Mouse (Mus musculus) liver, adult 2 months (tissue): ENCODE results near the gene Moap1. TPM values are rescaled to one million over a fixed set of nuclear protein-coding genes. Genes with fewer than 3 reads are reported as not detected.

ENCODE experiments used
- DNase-seq: peaks from one replicate; pipeline ENCODE4 v3.0.0-alpha.2; 2011; ENCODE audit warnings: low read depth, low spot score; ENCODE audit errors: extremely low read depth
- H3K27ac ChIP-seq: fragments of 200-500 bp; replicated peaks from 2 replicates; pipeline ENCODE4 v1.5.1; 2012; ENCODE audit warnings: low read depth, mild to moderate bottlenecking, control low read depth, inconsistent platforms, low read length; ENCODE audit not compliant: insufficient read depth
- H3K27me3 ChIP-seq: fragments of 200-500 bp; 2 replicates; pipeline ENCODE4 v1.6.1; 2012; ENCODE audit warnings: mild to moderate bottlenecking, moderate library complexity, low read length, inconsistent platforms; ENCODE audit not compliant: control insufficient read depth, insufficient read depth
- H3K36me3 ChIP-seq: fragments of 200-500 bp; 2 replicates; pipeline ENCODE4 v1.6.1; 2012; ENCODE audit warnings: low read length, inconsistent platforms; ENCODE audit not compliant: control insufficient read depth, insufficient read depth
- H3K4me1 ChIP-seq: fragments of 200-500 bp; 2 replicates; pipeline ENCODE4 v1.6.1; 2011; ENCODE audit warnings: low read length; ENCODE audit not compliant: control insufficient read depth, insufficient read depth
- H3K4me3 ChIP-seq: fragments of 200-500 bp; 2 replicates; pipeline ENCODE4 v1.5.1; 2011; ENCODE audit warnings: low read depth, mild to moderate bottlenecking, control low read depth, low read length, moderate library complexity; ENCODE audit not compliant: insufficient read depth
- H3K79me2 ChIP-seq: fragments of 200-500 bp; 2 replicates; pipeline ENCODE4 v1.6.1; 2012; ENCODE audit warnings: inconsistent platforms, mild to moderate bottlenecking, low read length, moderate library complexity; ENCODE audit not compliant: control insufficient read depth, insufficient read depth
- H3K9ac ChIP-seq: fragments of 200-500 bp; 2 replicates; pipeline ENCODE4 v1.6.1; 2012; ENCODE audit warnings: low read depth, mild to moderate bottlenecking, control low read depth, inconsistent platforms, low read length
- CTCF ChIP-seq: fragments of 200-500 bp; IDR thresholded peaks from 2 replicates; pipeline ENCODE4 v1.5.1; 2011; ENCODE audit warnings: low read depth, low read length, control low read depth
- POLR2A ChIP-seq: fragments of 200-500 bp; IDR thresholded peaks from 2 replicates; pipeline ENCODE4 v1.6.1; 2011; ENCODE audit warnings: low read length, control low read depth; ENCODE audit not compliant: insufficient read depth; ENCODE audit errors: extremely low read depth
- WGBS: fragments of 180-500 bp; shearing (Covaris S2); methylation state at CpG from one replicate; pipeline ENCODE4 v1.1.7; 2018; 5-methylcytosine and 5-hydroxymethylcytosine counted together
- polyA plus RNA-seq: library from polyadenylated mRNA; depleted of rRNA; stranded (reverse); fragments of >200 nt; gene quantifications from 2 replicates; pipeline ENCODE4 v1.2.3, GENCODE M21; 2012; rRNA removed
- total RNA-seq: library from RNA; depleted of rRNA; stranded (reverse); fragments of >200 nt; gene quantifications from 2 replicates; pipeline ENCODE4 v1.2.3, GENCODE M21; 2014; rRNA removed

The Moap1 gene
- total RNA-seq: 0.54 and 1.0 TPM in 2 replicates
- 0.15 and 0.37 TPM in 2 replicates for polyA plus RNA-seq

GRCm38 (mm10) chr12:102743589-102744574 lies at the start of gene Moap1, which contains the start of gene Tmem251:
Gene Moap1, minus strand, starts transcription at chr12:102743661.
Gene Tmem251, plus strand, starts transcription at chr12:102743762.
- H3K36me3 ChIP-seq: peaks cover 3% of the 10 kb centered on the region
- peak within 1 kb of the TSS; percentile 82 for H3K27ac ChIP-seq
- H3K4me3 ChIP-seq: peak within 1 kb of the TSS; percentile 96
- under 1% methylated on average over 63 of the region's 63 CpGs for WGBS
- H3K9ac ChIP-seq: peak within 1 kb of the TSS; percentile 94
- peak; percentile 41; the same call in 1 of the 2 replicates for TF ChIP-seq POLR2A
- no peak for TF ChIP-seq CTCF
- H3K4me1 ChIP-seq: peaks cover 13% of the 10 kb centered on the region
- peak; percentile 72 for DNase-seq
- H3K79me2 ChIP-seq: peaks cover 3% of the 10 kb centered on the region; the same call in 1 of the 2 replicates
- H3K27me3 ChIP-seq: no peaks in the 10 kb centered on the region

- DNase-seq: no peak
- Histone ChIP-seq H3K79me2 (no peaks in the 10 kb centered on the region), H3K36me3 (peaks cover 44% of the 10 kb centered on the region), H3K4me3 (no peak overlapping the region), H3K4me1 (no peaks in the 10 kb centered on the region), H3K27ac (no peak overlapping the region), H3K27me3 (no peaks in the 10 kb centered on the region), H3K9ac (no peak overlapping the region)
- WGBS: 47% methylated on average over 7 of the region's 7 CpGs
- no peak for TF ChIP-seq CTCF
- no peak for TF ChIP-seq POLR2A
Observed at GRCm38 (mm10) chr12:102787927-102788326, 44.5 kb upstream of the Moap1 start.

- Histone ChIP-seq H3K27me3 (no peaks in the 10 kb centered on the region), H3K27ac (no peak overlapping the region), H3K4me1 (no peaks in the 10 kb centered on the region), H3K9ac (no peak overlapping the region), H3K4me3 (no peak overlapping the region), H3K79me2 (no peaks in the 10 kb centered on the region), H3K36me3 (peaks cover 36% of the 10 kb centered on the region)
- WGBS: 92% methylated on average over 5 of the region's 5 CpGs
- TF ChIP-seq POLR2A (no peak), CTCF (no peak)
- DNase-seq: no peak
Observed at GRCm38 (mm10) chr12:102785593-102785985, 42.1 kb upstream of the Moap1 start.

- TF ChIP-seq POLR2A: no peak
- no peak for TF ChIP-seq CTCF
- H3K4me3 ChIP-seq: no peak overlapping the region
- H3K79me2 ChIP-seq: no peaks in the 10 kb centered on the region
- DNase-seq: no peak
- peaks cover 31% of the 10 kb centered on the region for H3K36me3 ChIP-seq
- WGBS: 88% methylated on average over 19 of the region's 19 CpGs
- H3K4me1 ChIP-seq: no peaks in the 10 kb centered on the region
- no peak overlapping the region for H3K9ac ChIP-seq
- no peak overlapping the region for H3K27ac ChIP-seq
- no peaks in the 10 kb centered on the region for H3K27me3 ChIP-seq
Observed at GRCm38 (mm10) chr12:102784899-102785592, 41.6 kb upstream of the Moap1 start.

GRCm38 (mm10) chr12:102782841-102783240 lies 39.4 kb upstream of the Moap1 start:
- no peak overlapping the region for H3K4me3 ChIP-seq
- H3K27me3 ChIP-seq: no peaks in the 10 kb centered on the region
- no peaks in the 10 kb centered on the region for H3K4me1 ChIP-seq
- H3K36me3 ChIP-seq: peaks cover 27% of the 10 kb centered on the region
- WGBS: 94% methylated on average over 5 of the region's 5 CpGs
- TF ChIP-seq POLR2A: no peak
- TF ChIP-seq CTCF: no peak
- H3K79me2 ChIP-seq: no peaks in the 10 kb centered on the region
- DNase-seq: no peak
- no peak overlapping the region for H3K27ac ChIP-seq
- no peak overlapping the region for H3K9ac ChIP-seq
